Mouse (Mus musculus) hindbrain, embryonic 14.5 days (tissue): ENCODE measurements around the gene Pfkfb4. TPM values are rescaled to one million over a fixed set of nuclear protein-coding genes. Genes with fewer than 3 reads are reported as not detected.

ENCODE experiments used
- ATAC-seq: fragments of 200-750 bp; cut with Nextera tagmentation; 2 replicates; pipeline ENCODE4 v1.8.0; 2017; ENCODE audit warnings: moderate number of reproducible peaks, mild to moderate bottlenecking, moderate TSS enrichment, moderate library complexity; ENCODE audit not compliant: low FRiP score
- DNase-seq: peaks from one replicate; pipeline ENCODE4 v3.0.0-alpha.2; 2015; ENCODE audit warnings: low spot score
- H3K27ac ChIP-seq: fragments of 300-500 bp; sonication (generic); 2 replicates; pipeline ENCODE4 v1.5.1; 2014; ENCODE audit warnings: mild to moderate bottlenecking, moderate library complexity
- H3K27me3 ChIP-seq: fragments of 300-500 bp; sonication (generic); 2 replicates; pipeline ENCODE4 v1.6.1; 2014; ENCODE audit warnings: mild to moderate bottlenecking, low read length, mixed read lengths; ENCODE audit not compliant: control insufficient read depth, insufficient read depth
- H3K36me3 ChIP-seq: fragments of 300-500 bp; sonication (generic); replicated peaks from 2 replicates; pipeline ENCODE4 v1.6.1; 2014; ENCODE audit not compliant: control insufficient read depth, insufficient read depth
- H3K4me1 ChIP-seq: fragments of 300-500 bp; sonication (generic); replicated peaks from 2 replicates; pipeline ENCODE4 v1.6.1; 2014; ENCODE audit warnings: antibody characterized with exemption, low read length, mixed read lengths; ENCODE audit not compliant: control insufficient read depth, insufficient read depth
- H3K4me2 ChIP-seq: fragments of 300-500 bp; sonication (generic); replicated peaks from 2 replicates; pipeline ENCODE4 v1.6.1; 2014; ENCODE audit warnings: mild to moderate bottlenecking, moderate library complexity
- H3K4me3 ChIP-seq: fragments of 300-500 bp; sonication (generic); replicated peaks from 2 replicates; pipeline ENCODE4 v1.5.1; 2014; ENCODE audit warnings: mild to moderate bottlenecking, low read length
- H3K9ac ChIP-seq: fragments of 300-500 bp; sonication (generic); 2 replicates; pipeline ENCODE4 v1.6.1; 2014
- H3K9me3 ChIP-seq: fragments of 300-500 bp; sonication (generic); 2 replicates; pipeline ENCODE4 v1.6.1; 2016; ENCODE audit warnings: low read length; ENCODE audit not compliant: control insufficient read depth
- WGBS: fragments of 180-500 bp; shearing (Covaris S2); extraction: QIAGEN DNeasy Blood & Tissue Kit; methylation state at CpG from one replicate; pipeline ENCODE4 v1.1.7; 2014; 5-methylcytosine and 5-hydroxymethylcytosine counted together
- polyA plus RNA-seq: library from polyadenylated mRNA; unstranded; fragments of >200 nt; fragmentation: Nextera tagmentation; extraction: Ambion mirVana; gene quantifications from 2 replicates; pipeline ENCODE4 v1.2.1, GENCODE M21; 2014

Gene Pfkfb4
- polyA plus RNA-seq, 1 experiment from 2014 or later, result 23.9 TPM

DNA sequence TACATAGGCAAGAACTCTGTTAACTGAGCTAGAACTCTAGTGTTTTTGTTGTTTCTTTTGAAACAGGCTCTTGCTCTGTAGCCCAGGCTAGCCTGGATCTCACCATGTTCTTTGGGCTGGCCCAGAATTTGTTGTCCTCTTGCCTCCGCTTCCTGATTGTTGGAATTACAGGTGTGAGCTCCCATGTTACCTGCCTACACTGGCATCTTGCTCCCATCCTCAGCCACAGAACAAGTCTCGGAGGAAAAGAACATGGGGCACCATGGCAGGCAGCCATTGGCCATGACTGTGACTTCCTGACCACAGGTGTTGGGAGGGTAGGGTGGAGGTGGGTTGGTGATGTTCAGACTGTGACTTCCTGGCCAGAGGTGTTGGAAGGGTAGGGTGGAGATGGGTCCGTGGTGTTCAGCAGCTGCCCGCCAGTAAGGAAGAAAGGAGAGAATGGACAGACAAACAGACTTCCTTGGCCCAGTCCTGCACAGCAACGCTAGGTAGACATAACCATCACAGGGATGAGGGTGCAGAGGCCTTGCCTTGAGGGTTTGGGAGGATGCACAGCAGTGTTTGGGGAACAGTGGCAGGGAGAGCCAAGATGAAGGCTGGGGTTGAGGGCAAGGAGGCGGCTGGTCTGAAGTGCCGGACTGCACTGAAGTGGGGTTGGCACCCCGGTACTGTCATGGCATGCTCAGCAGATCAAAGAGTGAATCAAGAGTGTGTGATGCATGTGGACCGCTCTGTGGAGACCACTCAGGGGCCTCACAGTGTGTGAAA, 61.1 kb downstream of the Pfkfb4 start:
- Histone ChIP-seq H3K4me1 (peaks cover 6% of the 10 kb centered on the region), H3K27me3 (no peaks in the 10 kb centered on the region), H3K4me2 (no peak overlapping the region), H3K9me3 (no peaks in the 10 kb centered on the region), H3K36me3 (peaks cover 20% of the 10 kb centered on the region), H3K9ac (no peak overlapping the region), H3K27ac (no peak overlapping the region), H3K4me3 (no peak overlapping the region)
- no peak for DNase-seq
- ATAC-seq, result no peak
- WGBS, result 87% methylated on average over 9 of the region's 9 CpGs

DNA sequence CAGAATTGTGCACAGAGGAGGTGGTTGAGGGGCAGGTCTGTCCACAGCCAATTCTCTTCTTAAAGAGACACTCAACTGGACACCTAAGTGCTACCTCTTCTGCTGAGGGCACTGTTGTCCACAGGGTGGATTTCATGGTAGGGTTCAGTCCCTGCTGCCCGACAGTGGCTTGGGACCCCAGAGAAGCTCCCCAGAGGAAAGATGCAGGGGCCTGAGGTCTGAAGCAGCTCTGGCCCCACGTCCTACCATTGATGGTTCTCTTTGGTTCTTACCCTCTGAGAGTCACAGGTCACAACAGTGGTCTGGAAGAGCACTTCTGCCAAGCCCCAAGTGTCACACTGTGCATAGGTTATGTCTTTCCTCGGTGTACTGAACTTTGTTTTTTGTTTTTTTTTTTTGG, 61.8 kb downstream of the Pfkfb4 start:
- Histone ChIP-seq H3K4me2 (no peak overlapping the region), H3K9ac (no peak overlapping the region), H3K36me3 (peaks cover 27% of the 10 kb centered on the region), H3K4me3 (no peak overlapping the region), H3K4me1 (peaks cover 6% of the 10 kb centered on the region), H3K9me3 (no peaks in the 10 kb centered on the region), H3K27ac (no peak overlapping the region), H3K27me3 (no peaks in the 10 kb centered on the region)
- WGBS, result 87% methylated on average over 3 of the region's 3 CpGs
- ATAC-seq, result no peak
- DNase-seq, result no peak

DNA sequence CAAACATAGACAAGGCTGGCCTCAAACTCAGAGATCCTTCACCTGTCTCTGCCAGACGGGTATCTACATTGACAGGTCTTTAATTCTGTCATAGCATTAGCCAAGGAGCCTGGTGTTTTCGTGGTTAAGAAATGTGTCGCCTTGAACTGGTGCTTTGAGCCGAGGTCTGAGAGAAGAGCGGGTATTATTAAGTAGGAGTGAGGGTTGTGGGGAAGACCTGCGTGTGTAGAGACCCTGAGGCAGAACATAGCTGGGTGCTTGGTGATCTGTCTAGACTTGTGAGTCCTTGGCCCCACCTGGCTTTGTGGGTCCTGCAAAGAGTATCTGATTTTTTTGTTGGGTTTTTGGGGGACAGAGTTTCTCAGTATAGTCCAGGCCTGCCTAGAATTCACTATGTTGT, 62.3 kb downstream of the Pfkfb4 start:
- 81% methylated on average over 6 of the region's 6 CpGs for WGBS
- H3K9me3 ChIP-seq, result no peaks in the 10 kb centered on the region
- H3K9ac ChIP-seq, result no peak overlapping the region
- peaks cover 10% of the 10 kb centered on the region for H3K4me1 ChIP-seq
- no peaks in the 10 kb centered on the region for H3K27me3 ChIP-seq
- no peak for DNase-seq
- H3K36me3 ChIP-seq, result peaks cover 32% of the 10 kb centered on the region
- H3K4me3 ChIP-seq, result no peak overlapping the region
- no peak overlapping the region for H3K27ac ChIP-seq
- no peak for ATAC-seq
- no peak overlapping the region for H3K4me2 ChIP-seq

DNA sequence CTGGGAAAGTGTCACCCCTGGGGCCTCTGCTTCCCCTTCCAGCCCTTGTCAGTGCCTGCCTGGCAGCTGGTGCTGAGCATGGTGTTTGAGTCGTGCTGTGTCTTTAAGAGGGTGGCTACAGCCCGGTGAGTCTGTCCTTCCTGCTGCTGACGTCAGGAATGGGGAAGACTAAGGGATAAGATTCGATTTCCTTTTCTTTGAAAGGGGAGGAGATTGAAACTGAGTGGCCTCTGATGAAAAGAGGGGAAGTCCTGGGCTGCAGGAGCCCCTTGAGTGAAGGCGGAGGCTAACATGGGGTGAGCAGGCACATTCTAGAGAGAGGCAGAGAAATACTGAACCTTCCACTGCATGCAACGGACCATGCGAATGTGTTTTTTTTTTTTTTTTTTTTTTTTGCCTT, 63.1 kb downstream of the Pfkfb4 start:
- peaks cover 17% of the 10 kb centered on the region for H3K4me1 ChIP-seq
- ATAC-seq (peak; percentile 79), DNase-seq (peak; percentile 70)
- WGBS, result 12% methylated on average over 7 of the region's 7 CpGs
- H3K4me3 ChIP-seq, result peak overlapping the region; percentile 25
- no peaks in the 10 kb centered on the region for H3K9me3 ChIP-seq
- H3K27ac ChIP-seq, result peak overlapping the region; percentile 43
- peak overlapping the region; percentile 31 for H3K9ac ChIP-seq
- H3K4me2 ChIP-seq, result peak overlapping the region; percentile 50
- no peaks in the 10 kb centered on the region for H3K27me3 ChIP-seq
- H3K36me3 ChIP-seq, result peaks cover 38% of the 10 kb centered on the region

DNA sequence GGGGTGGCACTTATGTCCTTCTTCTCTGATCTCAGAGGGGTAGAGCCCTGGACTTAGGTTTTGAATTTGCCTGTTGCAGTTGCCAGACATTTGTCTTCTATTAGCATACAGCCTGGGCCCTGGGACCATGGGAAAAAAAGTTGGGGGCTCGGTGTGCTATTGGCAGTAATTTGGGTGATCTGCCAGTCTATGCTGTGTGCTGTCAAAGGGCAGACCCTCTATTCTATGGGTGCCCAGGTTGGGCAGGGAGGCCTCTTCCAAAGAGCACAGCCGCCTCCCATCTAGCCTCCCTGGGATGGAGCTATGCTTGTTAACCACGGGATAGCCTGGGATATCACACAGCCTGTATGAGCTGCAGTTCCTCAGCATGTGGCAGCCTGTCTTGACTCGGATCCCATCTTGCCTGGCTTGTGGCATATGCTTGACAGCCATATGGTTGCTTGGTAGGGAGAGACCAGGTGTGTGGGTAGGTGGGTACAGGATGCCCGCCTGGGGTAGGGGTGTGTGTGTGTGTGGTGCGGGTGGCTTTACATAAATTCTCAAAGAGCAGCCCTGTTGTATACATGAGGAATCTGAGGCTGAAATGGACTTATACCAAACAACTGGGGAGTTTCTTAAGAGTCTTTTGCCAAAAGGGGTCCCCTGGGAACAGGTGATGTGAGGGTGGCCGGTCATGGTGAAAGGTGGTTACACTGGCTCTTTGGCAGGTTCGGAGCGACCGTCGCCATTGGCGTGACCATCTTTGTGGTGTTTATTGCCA, 63.9 kb downstream of the Pfkfb4 start:
- no peaks in the 10 kb centered on the region for H3K27me3 ChIP-seq
- peak overlapping the region; percentile 43 for H3K27ac ChIP-seq
- H3K9ac ChIP-seq, result peak overlapping the region; percentile 31
- H3K4me3 ChIP-seq, result peak overlapping the region; percentile 25
- H3K4me2 ChIP-seq, result peak overlapping the region; percentile 50
- peaks cover 43% of the 10 kb centered on the region for H3K36me3 ChIP-seq
- H3K9me3 ChIP-seq, result no peaks in the 10 kb centered on the region
- H3K4me1 ChIP-seq, result peaks cover 17% of the 10 kb centered on the region
- DNase-seq (no peak), ATAC-seq (no peak)
- 94% methylated on average over 12 of the region's 12 CpGs for WGBS

DNA sequence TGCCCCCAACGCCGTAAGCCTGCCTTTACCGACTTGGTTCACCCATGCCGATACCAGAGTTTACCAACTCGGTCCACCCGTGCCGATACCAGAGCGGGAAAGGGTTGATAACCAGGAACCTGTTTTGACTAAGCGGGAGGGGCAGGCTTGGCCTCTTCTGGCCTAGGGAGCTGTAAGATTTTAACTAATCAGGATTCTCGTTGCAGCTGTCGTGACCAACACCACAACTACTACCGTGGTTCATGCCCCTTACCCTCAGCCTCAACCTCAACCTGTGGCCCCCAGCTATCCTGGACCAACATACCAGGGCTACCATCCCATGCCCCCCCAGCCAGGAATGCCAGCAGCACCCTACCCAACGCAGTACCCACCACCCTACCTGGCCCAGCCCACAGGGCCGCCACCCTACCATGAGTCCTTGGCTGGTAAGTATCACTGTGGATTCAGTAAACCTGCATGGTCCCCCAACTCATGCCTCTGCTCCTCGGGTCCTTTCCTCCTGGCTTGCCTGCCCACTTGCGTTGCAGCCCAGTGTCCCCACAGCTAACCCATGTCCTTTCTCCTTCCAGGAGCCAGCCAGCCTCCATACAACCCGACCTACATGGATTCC, 64.6 kb downstream of the Pfkfb4 start:
- Histone ChIP-seq H3K27me3 (no peaks in the 10 kb centered on the region), H3K4me2 (no peak overlapping the region), H3K4me3 (no peak overlapping the region), H3K27ac (no peak overlapping the region), H3K36me3 (peaks cover 49% of the 10 kb centered on the region), H3K9me3 (no peaks in the 10 kb centered on the region), H3K9ac (no peak overlapping the region), H3K4me1 (peaks cover 17% of the 10 kb centered on the region)
- ATAC-seq (no peak), DNase-seq (no peak)
- 94% methylated on average over 17 of the region's 17 CpGs for WGBS

DNA sequence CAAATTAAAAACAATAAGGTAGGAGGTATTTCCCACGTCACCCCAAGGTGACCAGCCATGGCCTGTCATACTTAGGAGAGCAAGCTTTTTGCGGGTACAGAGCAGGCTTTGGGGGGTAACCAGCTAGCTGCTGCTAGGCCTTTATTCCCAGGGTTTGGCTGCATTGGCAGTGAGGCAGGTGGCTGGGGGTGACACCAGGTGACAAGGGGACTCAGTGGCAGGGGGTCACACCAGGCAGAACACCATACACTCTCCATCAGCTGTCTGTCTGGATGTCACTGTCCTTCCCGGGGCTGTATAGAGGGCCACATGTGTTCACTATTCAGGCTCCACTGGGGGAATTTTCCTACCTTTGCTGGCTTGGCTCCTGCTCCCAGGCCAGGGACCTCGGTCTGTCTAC, 65.3 kb downstream of the Pfkfb4 start:
- DNase-seq (no peak), ATAC-seq (no peak)
- H3K9ac ChIP-seq, result no peak overlapping the region
- H3K36me3 ChIP-seq, result peaks cover 50% of the 10 kb centered on the region
- no peak overlapping the region for H3K27ac ChIP-seq
- no peak overlapping the region for H3K4me3 ChIP-seq
- H3K9me3 ChIP-seq, result no peaks in the 10 kb centered on the region
- no peaks in the 10 kb centered on the region for H3K27me3 ChIP-seq
- H3K4me1 ChIP-seq, result peaks cover 17% of the 10 kb centered on the region
- no peak overlapping the region for H3K4me2 ChIP-seq
- WGBS, result 91% methylated on average over 4 of the region's 4 CpGs

DNA sequence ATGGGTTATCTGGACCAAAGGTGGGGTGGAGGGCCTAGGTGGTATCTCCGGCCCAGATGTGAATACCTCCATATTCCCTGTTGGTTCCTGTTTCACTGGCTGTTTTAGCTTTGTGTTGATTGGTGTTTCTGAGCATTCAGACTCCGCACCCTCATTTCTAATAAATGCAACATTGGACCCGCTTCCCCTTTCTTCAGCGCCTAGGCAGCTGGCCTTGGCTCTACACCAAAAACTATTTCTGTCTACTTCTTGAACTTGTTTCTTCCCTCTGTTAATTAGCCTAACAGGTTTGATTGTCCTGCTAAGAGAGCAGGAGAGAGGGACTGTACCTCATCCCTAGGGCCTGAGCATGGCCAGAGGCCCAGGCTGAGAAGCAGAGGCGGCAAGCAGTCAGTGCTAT, 66.0 kb downstream of the Pfkfb4 start:
- H3K36me3 ChIP-seq, result peaks cover 57% of the 10 kb centered on the region
- DNase-seq, result no peak
- no peak overlapping the region for H3K9ac ChIP-seq
- H3K27ac ChIP-seq, result no peak overlapping the region
- no peaks in the 10 kb centered on the region for H3K9me3 ChIP-seq
- WGBS, result 94% methylated on average over 5 of the region's 5 CpGs
- H3K4me3 ChIP-seq, result no peak overlapping the region
- H3K4me1 ChIP-seq, result peaks cover 17% of the 10 kb centered on the region
- no peak for ATAC-seq
- H3K4me2 ChIP-seq, result no peak overlapping the region
- H3K27me3 ChIP-seq, result no peaks in the 10 kb centered on the region

DNA sequence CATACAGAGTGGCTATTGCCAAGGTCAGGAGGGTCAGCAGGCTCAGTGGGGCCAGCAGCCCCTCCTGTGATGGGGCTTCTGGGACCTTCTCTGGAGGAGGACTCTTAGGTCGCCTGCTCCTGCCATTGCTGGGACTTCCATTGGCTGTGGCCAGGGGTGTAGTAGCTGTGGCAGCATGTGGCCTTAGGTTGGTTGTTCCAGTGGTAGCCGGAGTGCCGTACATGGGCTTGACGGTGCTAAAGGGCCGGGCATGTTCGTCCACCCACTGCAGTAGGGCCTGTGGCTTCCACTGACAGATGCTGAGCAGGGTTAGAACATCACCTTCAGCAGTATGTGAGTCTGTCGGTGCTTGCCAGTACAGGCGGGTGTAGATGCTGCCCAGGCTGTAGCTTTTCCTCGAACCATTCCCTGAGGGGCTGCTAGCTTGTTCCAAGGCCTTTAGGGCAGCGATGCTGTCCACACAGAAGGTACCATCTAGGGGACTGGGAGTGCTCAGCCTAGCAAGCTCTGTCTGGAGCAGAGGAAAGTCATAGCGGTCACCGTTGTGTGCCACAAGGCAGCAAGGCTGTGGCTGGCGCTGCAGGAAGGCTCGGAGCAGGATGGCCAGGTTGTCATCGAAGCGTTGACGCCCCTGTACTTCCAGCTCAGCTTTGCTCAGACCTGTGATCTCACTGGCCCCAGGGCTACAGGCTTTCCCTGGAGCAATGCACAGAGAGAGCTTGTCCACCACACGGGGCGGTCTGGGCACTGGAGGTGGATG, 66.6 kb downstream of the Pfkfb4 start:
- peaks cover 63% of the 10 kb centered on the region for H3K36me3 ChIP-seq
- ATAC-seq (no peak), DNase-seq (no peak)
- H3K4me3 ChIP-seq, result no peak overlapping the region
- H3K9me3 ChIP-seq, result no peaks in the 10 kb centered on the region
- H3K9ac ChIP-seq, result no peak overlapping the region
- H3K4me2 ChIP-seq, result peak overlapping the region; percentile 61; the same call in 1 of the 2 replicates
- H3K27ac ChIP-seq, result peak overlapping the region; percentile 82; the same call in 1 of the 2 replicates
- no peaks in the 10 kb centered on the region for H3K27me3 ChIP-seq
- H3K4me1 ChIP-seq, result peaks cover 17% of the 10 kb centered on the region
- WGBS, result 94% methylated on average over 19 of the region's 19 CpGs
